Mouse (Mus musculus): ENCODE data around the gene Ntf5. TPM values are rescaled to one million over a fixed set of nuclear protein-coding genes. Genes with fewer than 3 reads are reported as not detected.
"Not testable (repeated sequence)": the region's sequence is repeated elsewhere in the genome, so short reads cannot be mapped to it uniquely, and the experiment has no call there.

The Ntf5 gene
- polyA plus RNA-seq, 1 experiment from 2014 or later: 0.10 TPM

DNA sequence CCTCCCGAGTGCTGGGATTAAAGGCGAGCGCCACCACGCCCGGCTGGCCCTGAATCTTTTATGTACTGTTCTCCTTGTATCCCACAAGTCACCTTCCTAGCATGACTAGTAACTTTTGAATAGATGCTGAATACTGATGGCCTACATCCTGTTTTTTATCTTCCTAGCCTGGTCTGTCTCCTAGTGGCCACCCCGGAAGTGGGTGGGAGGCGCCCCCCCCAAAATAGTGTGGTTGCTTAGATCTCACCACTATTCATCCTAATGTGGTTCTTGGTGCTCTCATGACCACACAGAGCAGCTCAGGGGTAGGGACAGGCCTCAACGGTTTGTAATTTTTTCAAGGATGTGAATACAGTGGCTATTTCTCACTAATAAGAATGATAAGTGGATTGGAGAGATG lies 38.9 kb upstream of the Ntf5 start:
- H3K27ac ChIP-seq: no peak overlapping the region
- H3K36me3 ChIP-seq (replicated peaks): peaks cover 35% of the 10 kb centered on the region
- no peak overlapping the region for H3K9ac ChIP-seq
- ATAC-seq (replicated peaks): no peak
- H3K9me3 ChIP-seq: no peaks in the 10 kb centered on the region
- no peaks in the 10 kb centered on the region for H3K27me3 ChIP-seq (replicated peaks)
- no peak overlapping the region for H3K4me3 ChIP-seq
- H3K4me2 ChIP-seq: no peak overlapping the region
- H3K4me1 ChIP-seq: peaks cover 13% of the 10 kb centered on the region
- 97% methylated on average over 8 of the region's 8 CpGs for WGBS

DNA sequence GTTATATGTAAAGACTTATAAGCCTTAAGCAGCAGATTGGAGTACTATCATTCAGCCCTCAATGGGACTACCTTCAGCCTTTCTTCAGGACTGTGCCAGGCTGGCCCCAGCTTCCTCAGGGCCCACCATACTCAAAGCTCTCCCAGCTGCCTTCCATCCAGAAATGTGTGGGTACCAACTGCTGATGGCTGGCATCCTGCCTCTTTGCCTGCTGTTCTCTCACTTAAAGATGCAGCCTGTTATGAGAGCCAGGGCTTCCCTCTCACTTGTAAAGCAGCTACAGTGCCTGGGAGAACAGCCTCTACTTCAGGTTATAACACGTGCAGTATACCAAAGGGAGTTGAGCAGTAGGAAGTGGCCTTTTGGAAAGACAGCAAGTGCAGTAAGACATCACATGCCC lies 37.4 kb upstream of the Ntf5 start:
- no peak for ATAC-seq (replicated peaks)
- 93% methylated on average over 1 of the region's 1 CpGs for WGBS
- Histone ChIP-seq H3K4me3 (no peak overlapping the region), H3K4me2 (no peak overlapping the region), H3K27me3 (replicated peaks) (no peaks in the 10 kb centered on the region), H3K36me3 (replicated peaks) (peaks cover 48% of the 10 kb centered on the region), H3K27ac (no peak overlapping the region), H3K9ac (no peak overlapping the region), H3K4me1 (no peaks in the 10 kb centered on the region), H3K9me3 (no peaks in the 10 kb centered on the region)

- Histone ChIP-seq H3K4me2 (no peak overlapping the region), H3K9ac (no peak overlapping the region), H3K27me3 (replicated peaks) (no peaks in the 10 kb centered on the region), H3K27ac (no peak overlapping the region), H3K9me3 (no peaks in the 10 kb centered on the region), H3K36me3 (replicated peaks) (peaks cover 78% of the 10 kb centered on the region), H3K4me1 (no peaks in the 10 kb centered on the region), H3K4me3 (no peak overlapping the region)
- WGBS: 86% methylated on average over 3 of the region's 3 CpGs
- ATAC-seq (replicated peaks): no peak
Measured at GRCm38 (mm10) chr7:45386077-45386476, 27.4 kb upstream of the Ntf5 start.

- Histone ChIP-seq H3K9ac (peak overlapping the region; percentile 74), H3K4me2 (peak overlapping the region; percentile 82), H3K4me1 (peaks cover 22% of the 10 kb centered on the region), H3K27ac (peak overlapping the region; percentile 92), H3K36me3 (replicated peaks) (peaks cover 19% of the 10 kb centered on the region), H3K9me3 (no peaks in the 10 kb centered on the region), H3K27me3 (replicated peaks) (no peaks in the 10 kb centered on the region), H3K4me3 (peak overlapping the region; percentile 59)
- 0% methylated on average over 19 of the region's 20 CpGs for WGBS
- peak; percentile 84 for ATAC-seq (replicated peaks)
Measured at GRCm38 (mm10) chr7:45395129-45395541, 18.4 kb upstream of the Ntf5 start.

- WGBS: under 1% methylated on average over 60 of the region's 60 CpGs
- peak within 1 kb of the TSS; percentile 59 for H3K4me3 ChIP-seq
- peak; percentile 96 for ATAC-seq (replicated peaks)
Measured at GRCm38 (mm10) chr7:45395578-45396336, 17.7 kb upstream of the Ntf5 start, which contains the start of gene Snrnp70. Gene Snrnp70 (minus strand): TSS chr7:45395742.

DNA sequence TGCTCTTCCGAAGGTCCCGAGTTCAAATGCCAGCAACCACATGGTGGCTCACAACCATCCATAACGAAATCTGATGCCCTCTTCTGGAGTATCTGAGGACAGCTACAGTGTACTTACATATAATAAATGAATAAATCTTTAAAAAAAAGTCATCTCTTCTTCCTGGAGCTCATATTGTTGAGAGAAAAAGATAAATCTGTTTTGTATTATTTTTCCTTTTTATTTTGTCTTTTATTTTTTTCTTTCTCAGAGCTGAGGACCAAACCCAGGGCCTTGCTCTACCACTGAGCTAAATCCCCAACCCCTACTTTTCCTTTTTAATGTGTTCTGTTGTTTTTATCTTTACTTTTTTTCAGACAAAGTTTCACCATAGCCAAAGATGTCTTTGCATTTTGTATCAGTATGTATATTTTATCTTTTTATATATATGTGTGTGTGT lies 17.1 kb upstream of the Ntf5 start:
- not testable (repeated sequence) for H3K27me3 ChIP-seq (replicated peaks); H3K36me3 ChIP-seq (replicated peaks); H3K9me3 ChIP-seq
- Histone ChIP-seq H3K27ac (peak overlapping the region; percentile 85), H3K9ac (0 out of 2 replicates have a peak overlapping the region, but pooled peaks have one; percentile 31), H3K4me3 (peak overlapping the region; percentile 59), H3K4me1 (peaks cover 22% of the 10 kb centered on the region), H3K4me2 (peak overlapping the region; percentile 54)
- WGBS: 4% methylated on average over 3 of the region's 3 CpGs
- peak; percentile 49; the same call in 1 of the 2 replicates for ATAC-seq (replicated peaks)

More at GRCm38 (mm10) chr7:45395578-45396336, 17.7 kb upstream of the Ntf5 start, which contains the start of gene Snrnp70:
- Histone ChIP-seq H3K4me1 (peaks cover 22% of the 10 kb centered on the region), H3K36me3 (replicated peaks) (peaks cover 13% of the 10 kb centered on the region), H3K4me2 (peak within 1 kb of the TSS; percentile 82), H3K27me3 (replicated peaks) (no peaks in the 10 kb centered on the region), H3K9me3 (no peaks in the 10 kb centered on the region), H3K27ac (peak within 1 kb of the TSS; percentile 92), H3K9ac (peak within 1 kb of the TSS; percentile 74)

DNA sequence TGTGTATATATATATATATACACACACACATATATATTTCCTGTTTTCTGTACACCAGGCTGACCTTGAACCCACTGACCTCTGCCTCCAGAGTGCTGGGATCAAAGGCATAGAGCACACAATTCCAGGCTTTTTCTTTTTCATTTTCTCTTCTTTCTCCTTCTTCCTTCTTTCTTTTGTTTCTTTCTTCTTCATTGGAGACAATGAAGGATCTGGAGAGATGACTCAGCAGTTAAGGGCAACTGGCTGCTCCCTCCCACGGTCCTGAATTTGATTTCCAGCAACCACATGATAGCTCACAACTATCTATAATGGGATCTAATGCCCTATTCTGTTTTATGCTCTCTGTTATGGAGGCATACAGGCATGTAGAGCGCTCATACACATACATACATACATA lies 16.7 kb upstream of the Ntf5 start:
- no peak overlapping the region for H3K9ac ChIP-seq
- H3K4me1 ChIP-seq: peaks cover 22% of the 10 kb centered on the region
- H3K4me2 ChIP-seq: no peak overlapping the region
- 80% methylated on average over 2 of the region's 2 CpGs for WGBS
- H3K4me3 ChIP-seq: no peak overlapping the region
- ATAC-seq (replicated peaks): no peak
- H3K9me3 ChIP-seq: no peaks in the 10 kb centered on the region
- no peak overlapping the region for H3K27ac ChIP-seq
- H3K27me3 ChIP-seq (replicated peaks): no peaks in the 10 kb centered on the region; the same call in 1 of the 2 replicates
- peaks cover 6% of the 10 kb centered on the region; the same call in 1 of the 2 replicates for H3K36me3 ChIP-seq (replicated peaks)

DNA sequence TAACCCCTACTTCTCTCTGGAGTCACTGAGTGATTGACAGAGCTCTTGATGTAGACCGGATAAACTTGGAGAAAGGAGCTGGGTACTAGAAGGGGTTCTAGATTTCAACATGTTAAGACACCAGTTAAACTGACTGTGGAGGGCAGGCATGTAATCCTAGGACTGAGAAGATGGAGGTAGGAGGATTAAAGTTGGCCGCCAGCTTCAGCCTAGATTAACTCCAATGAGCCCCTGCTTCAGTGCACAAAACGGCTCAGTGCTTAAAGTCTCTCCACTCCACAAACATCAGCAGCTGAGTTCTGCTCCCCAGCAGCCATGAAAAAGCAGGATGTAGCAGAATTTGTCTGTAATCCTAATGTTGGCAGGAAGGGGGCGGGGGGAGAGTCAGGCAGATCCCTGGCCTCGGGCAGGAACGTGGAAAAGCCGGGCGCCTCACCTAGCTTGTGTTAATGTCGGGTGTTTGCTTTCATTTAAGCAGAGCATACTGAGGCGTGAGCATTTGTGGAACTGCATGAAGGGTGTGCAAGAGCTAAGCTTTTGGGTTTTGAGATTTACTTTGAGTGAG lies 11.9 kb upstream of the Ntf5 start:
- WGBS: 71% methylated on average over 10 of the region's 10 CpGs

GRCm38 (mm10) chr7:45403532-45404261 lies 9.8 kb upstream of the Ntf5 start:
- Histone ChIP-seq H3K4me3 (no peak overlapping the region), H3K9me3 (no peaks in the 10 kb centered on the region), H3K9ac (no peak overlapping the region), H3K4me2 (no peak overlapping the region), H3K4me1 (peaks cover 9% of the 10 kb centered on the region), H3K27me3 (replicated peaks) (peaks cover 47% of the 10 kb centered on the region), H3K27ac (no peak overlapping the region), H3K36me3 (replicated peaks) (no peaks in the 10 kb centered on the region)
- 46% methylated on average over 6 of the region's 6 CpGs for WGBS
- ATAC-seq (replicated peaks): no peak

More for the DNA sequence above, 11.9 kb upstream of the Ntf5 start:
- H3K27ac ChIP-seq: no peak overlapping the region
- H3K4me1 ChIP-seq: peaks cover 5% of the 10 kb centered on the region
- H3K9ac ChIP-seq: no peak overlapping the region
- no peak overlapping the region for H3K4me2 ChIP-seq
- no peaks in the 10 kb centered on the region for H3K9me3 ChIP-seq
- no peak overlapping the region for H3K4me3 ChIP-seq
- peaks cover 27% of the 10 kb centered on the region for H3K27me3 ChIP-seq (replicated peaks)
- no peaks in the 10 kb centered on the region for H3K36me3 ChIP-seq (replicated peaks)
- no peak for ATAC-seq (replicated peaks)

DNA sequence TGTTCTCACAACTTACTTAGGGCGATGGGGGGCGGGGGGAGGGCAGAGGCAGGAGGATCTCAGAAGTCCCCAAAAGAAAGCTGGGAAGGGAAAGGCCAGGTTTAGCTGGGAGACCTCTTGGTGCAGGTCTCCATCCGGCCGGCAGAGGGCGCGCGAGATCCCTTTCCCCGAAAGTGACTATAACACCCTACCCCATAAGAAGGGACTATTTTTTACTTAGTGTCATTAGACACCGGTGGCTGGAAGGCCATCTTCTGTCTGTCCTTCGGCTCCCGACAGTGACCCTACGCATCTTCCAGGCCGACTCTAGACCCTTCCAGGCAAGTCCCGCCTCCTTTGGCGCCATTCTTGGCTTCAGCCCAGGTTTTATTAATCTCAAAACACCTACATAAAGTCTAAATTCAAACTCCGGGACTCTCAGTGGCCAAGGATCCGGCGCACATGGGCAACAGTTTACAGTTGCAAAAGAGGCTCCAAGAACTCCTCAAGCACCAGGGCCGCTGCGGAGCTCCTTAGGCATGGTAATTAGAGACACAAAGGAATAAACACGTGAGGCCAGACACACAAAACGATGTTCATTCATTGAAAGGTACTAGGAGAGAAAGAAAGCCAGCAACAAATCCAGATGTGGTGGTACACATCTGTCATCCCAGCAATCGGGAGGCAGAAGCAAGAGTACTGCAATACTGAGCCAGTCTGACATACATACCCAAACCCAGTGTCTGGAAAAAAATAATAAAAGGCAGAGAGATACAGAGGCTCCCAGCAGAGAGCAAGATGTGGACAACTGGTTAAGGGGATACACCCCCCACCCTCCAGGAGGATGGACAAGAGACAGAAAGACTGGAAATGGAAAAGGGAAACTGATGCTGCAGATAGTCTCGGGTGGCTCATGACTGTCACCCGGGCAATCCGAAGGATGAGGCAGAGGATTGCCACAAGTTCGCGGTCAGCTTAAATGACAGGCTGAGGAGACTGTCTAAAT lies 8.1 kb upstream of the Ntf5 start, which contains the start of gene Kcna7:
Gene Kcna7 (plus strand): TSS at position 563 of the 985 bp plus-strand sequence.
- H3K27ac ChIP-seq: no peak within 1 kb of the TSS
- no peaks in the 10 kb centered on the region for H3K9me3 ChIP-seq
- no peak for ATAC-seq (replicated peaks)
- peak within 1 kb of the TSS; percentile 51 for H3K4me2 ChIP-seq
- no peaks in the 10 kb centered on the region for H3K36me3 ChIP-seq (replicated peaks)
- peaks cover 9% of the 10 kb centered on the region for H3K4me1 ChIP-seq
- 11% methylated on average over 28 of the region's 28 CpGs for WGBS
- H3K9ac ChIP-seq: no peak within 1 kb of the TSS
- H3K27me3 ChIP-seq (replicated peaks): peaks cover 64% of the 10 kb centered on the region
- H3K4me3 ChIP-seq: peak within 1 kb of the TSS; percentile 35

Data from midbrain, embryonic 15.5 days (tissue).